Comparison of ENCODE assay signal across 13 mouse cellular contexts in the genomic region with DNA sequence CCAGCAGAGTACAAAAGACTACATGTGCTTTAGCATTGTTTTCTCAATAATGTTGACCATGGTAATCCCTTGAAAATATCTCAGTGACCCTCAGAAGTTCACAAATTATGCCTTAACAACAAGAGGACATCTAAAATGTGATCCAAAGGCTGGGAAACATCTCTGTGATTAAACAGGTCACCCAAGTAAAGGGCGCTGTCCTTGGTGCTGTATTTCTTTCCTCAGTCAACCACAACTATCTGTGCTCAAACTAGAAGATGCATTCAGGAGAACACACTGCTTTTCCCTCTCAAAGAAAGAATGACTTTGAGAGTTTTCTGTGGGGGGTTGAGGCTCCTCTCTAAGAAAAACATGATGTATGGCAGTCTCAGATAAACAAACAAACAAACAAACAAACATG.
DNase-seq lines count a peak whose midpoint lies in the region; ATAC-seq and TF ChIP-seq lines count a peak whose summit lies in the region.
"Had no signal": no experiment of that assay in that cellular context is flagged by ENCODE, and none has a peak within 500 bp of the region (broad histone marks: within the 10 kb centered on the region; RNA-seq: fewer than 3 reads in every experiment).

No protein-coding gene starts in this region.

- no peak overlapping the region for H3K27ac ChIP-seq in MEL (ENCODE audit: control insufficient read depth, low read depth, low read length)
- H3K27ac ChIP-seq in limb, embryonic 14.5 days (replicated peaks; ENCODE audit: low read depth, low read length): no peak overlapping the region
- H3K27ac ChIP-seq: left cerebral cortex, adult 2 months; midbrain, embryonic 12.5 days had no signal

- no peak for TF ChIP-seq POLR2A in MEL (IDR thresholded peaks at IDR 0.05; ENCODE audit: control insufficient read depth in 1 of 2, insufficient read depth in 1 of 2, low read depth in 1 of 2, low read length in 2 of 2, poor library complexity in 1 of 2)
- TF ChIP-seq POLR2A in limb, embryonic 14.5 days (IDR thresholded peaks at IDR 0.05; ENCODE audit: borderline replicate concordance, extremely low read depth, insufficient read depth, insufficient read length): no peak

- H3K4me3 ChIP-seq in MEL (ENCODE audit: control insufficient read depth in 1 of 2, insufficient read depth in 1 of 2, low read depth in 2 of 2, low read length in 2 of 2): no peak overlapping the region
- no peak overlapping the region for H3K4me3 ChIP-seq in limb, embryonic 14.5 days (replicated peaks; ENCODE audit: low read length)
- H3K4me3 ChIP-seq: left cerebral cortex, adult 2 months; midbrain, embryonic 12.5 days had no signal

- no peaks in the 10 kb centered on the region for H3K79me2 ChIP-seq in MEL (ENCODE audit: control insufficient read depth, insufficient read depth, low read length, poor library complexity)

- H3K27me3 ChIP-seq in MEL (ENCODE audit: control insufficient read depth in 1 of 2, insufficient read depth in 2 of 2, low read length in 2 of 2): no peaks in the 10 kb centered on the region
- no peaks in the 10 kb centered on the region for H3K27me3 ChIP-seq in limb, embryonic 14.5 days (ENCODE audit: control insufficient read depth, insufficient read depth, low read length)
- H3K27me3 ChIP-seq: midbrain, embryonic 12.5 days had no signal

- H3K4me2 ChIP-seq in limb, embryonic 14.5 days (replicated peaks; ENCODE audit: low read depth, low read length, severe bottlenecking): no peak overlapping the region
- H3K4me2 ChIP-seq: midbrain, embryonic 12.5 days had no signal

- H3K4me1 ChIP-seq in MEL (ENCODE audit: control insufficient read depth in 1 of 2, insufficient read depth in 2 of 2, low read length in 2 of 2): no peaks in the 10 kb centered on the region
- H3K4me1 ChIP-seq in limb, embryonic 14.5 days (ENCODE audit: control insufficient read depth, insufficient read depth, low read length): no peaks in the 10 kb centered on the region
- H3K4me1 ChIP-seq: midbrain, embryonic 12.5 days had no signal

- no peak for TF ChIP-seq RAD21 in MEL (IDR thresholded peaks at IDR 0.05; ENCODE audit: low read depth, low read length)

- TF ChIP-seq CTCF in MEL (IDR thresholded peaks at IDR 0.05 in 2 of 3, conservative IDR thresholded peaks at IDR 0.05 in 1 of 3; ENCODE audit: control insufficient read depth in 1 of 3, insufficient read depth in 1 of 3, low read depth in 2 of 3, low read length in 3 of 3, poor library complexity in 1 of 3, severe bottlenecking in 1 of 3): no peak

- DNase-seq in kidney, postnatal 4 days: peak; percentile 39 to 46
- DNase-seq in kidney, adult 8-10 months: no peak
- peak; percentile 41 for DNase-seq in MEL (ENCODE audit: low read depth, low spot score)
- DNase-seq in embryo, embryonic 10 days (ENCODE audit: low spot score): peak; percentile 68
- peak; percentile 73 for DNase-seq in limb, embryonic 14.5 days (ENCODE audit: low spot score)
- DNase-seq in layer of hippocampus, postnatal 36 days: no peak
- DNase-seq in layer of hippocampus, adult 9-11 months: no peak
- DNase-seq: cerebellum, adult 18-20 months; heart, postnatal 36 days; thymus, postnatal 36 days had no signal

- 61% methylated on average over 1 of the region's 1 CpGs for WGBS in limb, embryonic 14.5 days

- no peaks in the 10 kb centered on the region for H3K9me3 ChIP-seq in MEL (replicated peaks; ENCODE audit: insufficient read depth, low read length)
- no peaks in the 10 kb centered on the region for H3K9me3 ChIP-seq in limb, embryonic 14.5 days (ENCODE audit: control insufficient read depth, low read length)
- H3K9me3 ChIP-seq: midbrain, embryonic 12.5 days had no signal

- no peak for ATAC-seq in limb, embryonic 14.5 days (ENCODE audit: low FRiP score, low read depth)
- ATAC-seq: intestine, postnatal 0 days had no signal

- H3K9ac ChIP-seq in MEL (ENCODE audit: control insufficient read depth, low read depth, low read length, poor library complexity, severe bottlenecking): no peak overlapping the region
- H3K9ac ChIP-seq in limb, embryonic 14.5 days (ENCODE audit: low read depth, low read length, severe bottlenecking): no peak overlapping the region
- H3K9ac ChIP-seq: midbrain, embryonic 12.5 days had no signal

- no peaks in the 10 kb centered on the region for H3K36me3 ChIP-seq in MEL (ENCODE audit: control insufficient read depth in 1 of 2, insufficient read depth in 2 of 2, low read length in 2 of 2)
- H3K36me3 ChIP-seq in limb, embryonic 14.5 days (ENCODE audit: control insufficient read depth, insufficient read depth, low read length): no peaks in the 10 kb centered on the region
- H3K36me3 ChIP-seq: midbrain, embryonic 12.5 days had no signal

- no peak for TF ChIP-seq EP300 in MEL (IDR thresholded peaks at IDR 0.05; ENCODE audit: low read depth in 1 of 2, low read length in 2 of 2)

TF ChIP-seq in MEL, 35 proteins besides CTCF, POLR2A, EP300 and RAD21:
- TF ChIP-seq MEF2A (IDR thresholded peaks at IDR 0.05; ENCODE audit: extremely low read depth, insufficient replicate concordance, low read depth, low read length, poor library complexity, severe bottlenecking) (no peak), ZKSCAN1 (IDR thresholded peaks at IDR 0.05; ENCODE audit: low read depth, low read length) (no peak), JUND (IDR thresholded peaks at IDR 0.05; ENCODE audit: low read depth, low read length) (no peak), UBTF (IDR thresholded peaks at IDR 0.05; ENCODE audit: borderline replicate concordance, insufficient read depth, low read depth, low read length) (no peak), ZNF384 (IDR thresholded peaks at IDR 0.05; ENCODE audit: low read depth, low read length) (no peak), POLR2AphosphoS5 (IDR thresholded peaks at IDR 0.05; ENCODE audit: borderline replicate concordance, low read depth, low read length) (no peak), GABPA (IDR thresholded peaks at IDR 0.05; ENCODE audit: low read depth, low read length) (no peak), CHD2 (IDR thresholded peaks at IDR 0.05; ENCODE audit: low read length) (no peak), TCF12 (IDR thresholded peaks at IDR 0.05; ENCODE audit: low read depth, low read length) (no peak), MYC (IDR thresholded peaks at IDR 0.05; ENCODE audit: low read depth, low read length) (no peak), CHD1 (IDR thresholded peaks at IDR 0.05; ENCODE audit: low read depth, low read length) (no peak), KAT2A (conservative IDR thresholded peaks at IDR 0.05; ENCODE audit: low read depth, low read length) (no peak), RCOR1 (IDR thresholded peaks at IDR 0.05; ENCODE audit: low read depth, low read length) (no peak), NELFE (IDR thresholded peaks at IDR 0.05; ENCODE audit: low read depth, low read length) (no peak)

Comparison
In these comparisons a context has a peak if more than half of its experiments do, and no peak if none do; other contexts are left out.
1. DNase-seq: peak in kidney, postnatal 4 days (2 of 2), MEL (single experiment), embryo, embryonic 10 days (single experiment) and limb, embryonic 14.5 days (single experiment); none in kidney, adult 8-10 months (0 of 2), layer of hippocampus, postnatal 36 days (0 of 2) and layer of hippocampus, adult 9-11 months (single experiment).